Mouse (Mus musculus): ENCODE measurements around the gene Dab2ip. TPM values are rescaled to one million over a fixed set of nuclear protein-coding genes. Genes with fewer than 3 reads are reported as not detected.
A peak's percentile ranks its signal among the peaks of the same experiment; 100 is the strongest.

The Dab2ip gene
- polyA plus RNA-seq, 1 experiment from 2014 or later: 5.1 TPM

DNA sequence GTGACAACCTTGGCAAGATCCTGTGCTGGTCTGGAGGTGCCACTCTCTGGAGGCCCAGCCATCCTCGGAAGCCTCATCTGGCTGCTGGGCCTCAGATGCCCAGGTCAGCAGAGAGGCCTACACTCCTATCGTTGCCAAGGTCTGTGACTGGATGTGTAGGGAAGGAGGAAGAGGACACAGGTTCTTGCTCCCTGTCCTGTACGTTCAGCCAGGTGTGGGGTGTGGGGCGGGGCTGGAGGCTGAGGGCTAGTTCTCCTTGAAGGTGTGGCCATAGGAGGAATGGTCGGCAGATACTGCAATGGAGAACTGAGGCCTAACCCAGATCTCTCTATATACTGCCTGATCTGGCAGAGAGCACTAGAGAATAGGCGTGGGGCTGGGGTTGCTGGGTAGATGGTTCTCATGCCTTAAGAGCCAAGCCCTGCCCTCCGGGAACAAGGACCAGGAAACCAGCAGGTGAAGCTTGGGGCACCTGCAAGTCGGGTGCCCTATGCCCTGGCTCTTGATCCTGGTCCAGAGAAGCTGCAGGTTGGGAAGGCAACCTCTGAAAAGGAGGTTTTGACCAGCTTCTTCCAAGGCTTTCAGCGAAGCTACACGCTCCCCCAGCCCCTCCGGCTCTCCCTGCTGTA, 134.3 kb downstream of the Dab2ip start:
- Histone ChIP-seq H3K36me3 (ENCODE audit: control insufficient read depth, insufficient read depth) (no peaks in the 10 kb centered on the region), H3K9ac (ENCODE audit: low read depth, low read length) (peak overlapping the region; percentile 28), H3K27me3 (ENCODE audit: control insufficient read depth, insufficient read depth, low read depth, low read length) (no peaks in the 10 kb centered on the region), H3K4me3 (ENCODE audit: low read depth, low read length) (peak overlapping the region; percentile 25), H3K4me1 (ENCODE audit: control insufficient read depth, low read depth, low read length) (peaks cover 28% of the 10 kb centered on the region), H3K4me2 (ENCODE audit: low read depth, low read length) (peak overlapping the region; percentile 43; the same call in 1 of the 2 replicates), H3K27ac (ENCODE audit: low read length) (0 out of 2 replicates have a peak overlapping the region, but pooled peaks have one; percentile 20), H3K9me3 (replicated peaks; ENCODE audit: control insufficient read depth, low read length) (no peaks in the 10 kb centered on the region)
- no peak for ATAC-seq (ENCODE audit: low read depth)
- WGBS (ENCODE audit: insufficient replicate concordance): 65% methylated on average over 11 of the region's 11 CpGs

DNA sequence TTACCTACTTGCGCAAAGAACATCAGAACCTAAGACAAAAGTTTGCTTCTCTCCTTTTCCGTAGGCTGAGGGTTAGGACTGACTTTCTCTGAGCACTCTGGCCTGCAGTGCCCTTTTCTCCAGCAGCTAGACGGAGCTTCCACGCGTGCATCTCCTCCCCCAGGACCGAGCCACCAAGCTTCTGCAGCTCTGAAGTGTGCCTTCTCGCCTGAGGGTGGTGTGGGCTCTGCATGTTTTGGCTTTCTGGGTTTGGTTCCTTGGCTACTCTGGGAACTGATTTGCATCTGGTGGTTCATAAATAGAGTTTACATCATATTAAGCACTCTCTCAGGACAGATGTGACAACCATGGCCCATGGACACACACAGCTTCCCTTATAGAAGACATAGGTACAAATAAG, 135.0 kb downstream of the Dab2ip start:
- Histone ChIP-seq H3K4me2 (ENCODE audit: low read depth, low read length) (no peak overlapping the region), H3K4me1 (ENCODE audit: control insufficient read depth, low read depth, low read length) (peaks cover 31% of the 10 kb centered on the region), H3K4me3 (ENCODE audit: low read depth, low read length) (no peak overlapping the region), H3K9ac (ENCODE audit: low read depth, low read length) (no peak overlapping the region), H3K27ac (ENCODE audit: low read length) (no peak overlapping the region), H3K27me3 (ENCODE audit: control insufficient read depth, insufficient read depth, low read depth, low read length) (no peaks in the 10 kb centered on the region), H3K36me3 (ENCODE audit: control insufficient read depth, insufficient read depth) (no peaks in the 10 kb centered on the region), H3K9me3 (replicated peaks; ENCODE audit: control insufficient read depth, low read length) (no peaks in the 10 kb centered on the region)
- 67% methylated on average over 7 of the region's 7 CpGs for WGBS (ENCODE audit: insufficient replicate concordance)
- ATAC-seq (ENCODE audit: low read depth): no peak

DNA sequence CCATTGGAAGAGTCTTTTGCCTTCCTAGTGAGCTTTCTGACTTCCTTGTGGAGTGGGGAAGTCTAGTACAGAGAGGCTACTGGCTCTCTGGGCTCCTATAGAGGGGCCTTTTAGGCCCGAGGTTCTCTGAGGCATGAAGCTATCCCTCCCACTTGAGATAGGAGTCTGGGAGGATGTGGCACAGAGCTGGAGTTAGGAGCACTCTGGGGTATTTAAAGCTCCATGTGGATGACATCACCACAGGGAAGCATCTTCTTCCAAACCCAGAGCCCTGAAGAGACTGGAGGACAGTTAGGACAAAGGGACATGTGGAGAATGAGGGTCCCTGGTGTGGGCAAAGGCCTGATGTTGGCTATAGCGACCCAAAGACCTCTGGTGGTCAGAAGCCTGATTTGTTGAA, 136.0 kb downstream of the Dab2ip start:
- H3K4me2 ChIP-seq (ENCODE audit: low read depth, low read length): no peak overlapping the region
- H3K36me3 ChIP-seq (ENCODE audit: control insufficient read depth, insufficient read depth): no peaks in the 10 kb centered on the region
- H3K4me3 ChIP-seq (ENCODE audit: low read depth, low read length): no peak overlapping the region
- H3K9me3 ChIP-seq (replicated peaks; ENCODE audit: control insufficient read depth, low read length): no peaks in the 10 kb centered on the region
- no peak overlapping the region for H3K27ac ChIP-seq (ENCODE audit: low read length)
- no peak for ATAC-seq (ENCODE audit: low read depth)
- peaks cover 27% of the 10 kb centered on the region for H3K4me1 ChIP-seq (ENCODE audit: control insufficient read depth, low read depth, low read length)
- H3K9ac ChIP-seq (ENCODE audit: low read depth, low read length): no peak overlapping the region
- WGBS (ENCODE audit: insufficient replicate concordance): 36% methylated on average over 2 of the region's 2 CpGs
- H3K27me3 ChIP-seq (ENCODE audit: control insufficient read depth, insufficient read depth, low read depth, low read length): no peaks in the 10 kb centered on the region

DNA sequence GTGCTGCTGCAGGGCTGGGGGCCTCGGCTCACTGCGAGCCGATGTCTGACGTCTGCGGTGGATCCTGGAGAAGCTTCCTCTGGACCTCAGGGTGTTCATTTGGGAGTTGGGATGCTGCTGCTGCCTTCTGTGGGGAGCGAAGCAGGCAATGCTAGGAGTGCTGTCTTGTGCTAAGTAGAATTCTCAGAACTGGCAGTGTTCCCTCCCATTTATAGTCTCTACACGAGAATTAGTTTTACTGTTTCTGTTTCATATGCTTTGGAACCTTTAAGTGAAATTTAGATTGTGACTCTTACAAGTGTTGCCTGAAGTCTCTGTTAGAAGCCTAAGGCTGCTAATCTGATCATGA, 138.1 kb downstream of the Dab2ip start:
- no peak overlapping the region for H3K4me3 ChIP-seq (ENCODE audit: low read depth, low read length)
- H3K9ac ChIP-seq (ENCODE audit: low read depth, low read length): no peak overlapping the region
- no peak overlapping the region for H3K4me2 ChIP-seq (ENCODE audit: low read depth, low read length)
- no peaks in the 10 kb centered on the region for H3K36me3 ChIP-seq (ENCODE audit: control insufficient read depth, insufficient read depth)
- peaks cover 22% of the 10 kb centered on the region for H3K4me1 ChIP-seq (ENCODE audit: control insufficient read depth, low read depth, low read length)
- H3K9me3 ChIP-seq (replicated peaks; ENCODE audit: control insufficient read depth, low read length): no peaks in the 10 kb centered on the region
- H3K27me3 ChIP-seq (ENCODE audit: control insufficient read depth, insufficient read depth, low read depth, low read length): no peaks in the 10 kb centered on the region
- ATAC-seq (ENCODE audit: low read depth): no peak
- H3K27ac ChIP-seq (ENCODE audit: low read length): no peak overlapping the region
- 60% methylated on average over 7 of the region's 7 CpGs for WGBS (ENCODE audit: insufficient replicate concordance)

DNA sequence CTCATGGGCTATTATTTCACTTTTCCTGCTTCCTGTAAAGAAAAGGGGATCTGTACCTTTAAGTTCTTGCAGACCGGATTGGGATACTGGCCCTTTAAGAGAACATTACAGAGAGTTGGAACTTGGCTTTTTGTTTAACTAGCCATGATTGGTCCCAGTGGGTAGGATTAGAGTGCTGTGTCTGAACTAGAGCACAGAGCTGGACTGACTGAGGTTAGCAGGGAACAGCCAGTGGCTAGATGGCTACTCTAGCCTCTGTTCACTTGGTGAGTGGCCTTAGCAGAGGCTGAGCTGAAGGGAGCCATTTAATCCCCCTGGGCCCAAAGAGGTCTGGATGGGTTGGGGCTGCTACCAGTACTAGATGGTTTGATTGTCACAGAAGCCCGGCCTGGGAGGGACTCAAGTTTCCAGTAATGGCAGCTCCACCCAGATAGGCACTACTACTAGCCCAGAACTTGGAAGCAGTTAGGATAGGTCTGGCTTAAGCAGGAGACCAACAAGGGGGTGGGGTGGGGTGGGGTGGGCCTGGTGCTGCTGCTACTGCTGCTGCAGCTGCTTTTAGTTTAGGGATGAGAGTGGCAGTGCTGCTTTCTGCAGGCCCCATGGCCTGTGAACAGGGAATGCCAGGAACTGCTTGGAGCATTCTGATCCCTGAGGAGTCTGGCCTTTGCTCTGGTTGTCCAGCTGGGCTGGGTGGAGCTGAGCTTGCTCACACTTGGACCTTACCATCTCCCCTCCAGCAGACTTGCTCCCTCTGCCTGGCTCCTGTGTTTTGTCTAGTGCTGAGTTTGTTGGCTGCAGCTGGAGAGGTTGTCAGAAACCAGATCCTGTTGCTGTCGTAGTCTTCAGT, 138.7 kb downstream of the Dab2ip start:
- Histone ChIP-seq H3K4me1 (ENCODE audit: control insufficient read depth, low read depth, low read length) (peaks cover 17% of the 10 kb centered on the region), H3K9ac (ENCODE audit: low read depth, low read length) (no peak overlapping the region), H3K36me3 (ENCODE audit: control insufficient read depth, insufficient read depth) (no peaks in the 10 kb centered on the region), H3K27ac (ENCODE audit: low read length) (peak overlapping the region; percentile 58), H3K4me2 (ENCODE audit: low read depth, low read length) (peak overlapping the region; percentile 38), H3K4me3 (ENCODE audit: low read depth, low read length) (peak overlapping the region; percentile 12; the same call in 1 of the 2 replicates), H3K9me3 (replicated peaks; ENCODE audit: control insufficient read depth, low read length) (no peaks in the 10 kb centered on the region), H3K27me3 (ENCODE audit: control insufficient read depth, insufficient read depth, low read depth, low read length) (no peaks in the 10 kb centered on the region)
- peak; percentile 71 for ATAC-seq (ENCODE audit: low read depth)
- 42% methylated on average over 3 of the region's 3 CpGs for WGBS (ENCODE audit: insufficient replicate concordance)

DNA sequence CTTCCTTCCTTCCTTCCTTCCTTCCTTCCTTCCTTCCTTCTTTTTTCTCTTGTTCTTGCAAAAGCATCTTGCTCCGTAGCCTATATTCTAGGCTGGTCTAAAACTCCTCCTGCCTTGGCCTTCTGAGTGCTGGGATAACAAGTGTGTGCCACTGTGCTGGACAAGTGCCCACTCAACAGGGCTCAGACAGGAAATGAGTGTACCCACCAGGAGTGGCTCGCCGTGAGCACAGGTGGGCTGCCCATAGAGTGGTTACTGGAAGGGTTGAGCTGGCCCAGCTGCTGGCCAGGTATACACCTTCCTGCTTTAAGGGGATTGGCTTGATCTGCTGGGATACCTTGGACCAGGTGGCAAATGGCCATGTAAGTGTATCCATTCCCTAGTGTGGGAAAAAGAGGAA, 139.7 kb downstream of the Dab2ip start:
- Histone ChIP-seq H3K36me3 (ENCODE audit: control insufficient read depth, insufficient read depth) (no peaks in the 10 kb centered on the region), H3K4me3 (ENCODE audit: low read depth, low read length) (no peak overlapping the region), H3K9me3 (replicated peaks; ENCODE audit: control insufficient read depth, low read length) (no peaks in the 10 kb centered on the region), H3K27me3 (ENCODE audit: control insufficient read depth, insufficient read depth, low read depth, low read length) (no peaks in the 10 kb centered on the region), H3K27ac (ENCODE audit: low read length) (no peak overlapping the region), H3K4me2 (ENCODE audit: low read depth, low read length) (no peak overlapping the region), H3K9ac (ENCODE audit: low read depth, low read length) (no peak overlapping the region), H3K4me1 (ENCODE audit: control insufficient read depth, low read depth, low read length) (peaks cover 12% of the 10 kb centered on the region)
- ATAC-seq (ENCODE audit: low read depth): no peak
- 65% methylated on average over 3 of the region's 3 CpGs for WGBS (ENCODE audit: insufficient replicate concordance)

DNA sequence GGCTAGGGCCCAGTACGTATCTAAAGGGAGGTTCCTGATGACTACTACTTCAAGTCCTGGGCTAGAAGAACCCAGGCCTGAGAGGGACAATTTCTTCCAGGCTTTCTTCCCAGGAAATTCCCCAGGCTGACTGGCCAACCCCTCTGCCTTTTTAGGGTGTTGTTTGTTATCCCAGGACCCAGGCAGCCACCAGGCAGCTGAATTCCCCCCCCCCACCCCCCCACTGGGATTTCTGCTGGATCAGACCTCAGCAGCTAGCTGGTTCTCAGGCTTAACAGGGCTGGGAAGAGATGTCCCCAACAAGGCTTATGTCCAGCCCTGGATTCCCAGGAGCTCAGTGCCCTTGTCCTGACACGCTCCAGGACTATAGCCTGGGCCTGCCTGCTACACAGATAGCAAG, 142.9 kb downstream of the Dab2ip start:
- Histone ChIP-seq H3K9ac (ENCODE audit: low read depth, low read length) (no peak overlapping the region), H3K27me3 (ENCODE audit: control insufficient read depth, insufficient read depth, low read depth, low read length) (no peaks in the 10 kb centered on the region), H3K36me3 (ENCODE audit: control insufficient read depth, insufficient read depth) (0 out of 2 replicates have a peak, but pooled peaks cover 2% of the 10 kb centered on the region), H3K27ac (ENCODE audit: low read length) (no peak overlapping the region), H3K9me3 (replicated peaks; ENCODE audit: control insufficient read depth, low read length) (no peaks in the 10 kb centered on the region), H3K4me1 (ENCODE audit: control insufficient read depth, low read depth, low read length) (peaks cover 4% of the 10 kb centered on the region; the same call in 1 of the 2 replicates), H3K4me2 (ENCODE audit: low read depth, low read length) (no peak overlapping the region), H3K4me3 (ENCODE audit: low read depth, low read length) (no peak overlapping the region)
- no peak for ATAC-seq (ENCODE audit: low read depth)
- 65% methylated on average over 2 of the region's 2 CpGs for WGBS (ENCODE audit: insufficient replicate concordance)

DNA sequence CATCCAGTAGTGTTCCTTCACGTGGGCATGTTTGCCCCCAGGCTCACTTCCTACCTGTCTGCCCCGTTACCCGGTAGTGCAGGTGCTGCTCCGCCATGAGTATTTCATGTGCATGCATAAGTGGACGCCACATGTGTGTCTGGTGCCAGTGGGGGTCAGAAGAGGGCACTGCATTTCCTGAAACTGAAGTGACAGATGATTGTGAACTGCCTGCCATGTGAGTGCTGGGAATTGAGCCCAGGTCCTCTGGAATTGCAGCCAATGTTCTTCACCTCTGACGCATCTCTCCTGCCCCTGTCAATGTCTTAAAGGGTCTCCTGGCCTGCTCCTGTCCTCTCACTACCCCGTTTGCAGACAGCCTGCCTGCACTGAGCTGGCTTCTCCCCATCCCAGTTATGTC, 143.9 kb downstream of the Dab2ip start:
- Histone ChIP-seq H3K27ac (ENCODE audit: low read length) (no peak overlapping the region), H3K27me3 (ENCODE audit: control insufficient read depth, insufficient read depth, low read depth, low read length) (no peaks in the 10 kb centered on the region), H3K36me3 (ENCODE audit: control insufficient read depth, insufficient read depth) (0 out of 2 replicates have a peak, but pooled peaks cover 2% of the 10 kb centered on the region), H3K4me1 (ENCODE audit: control insufficient read depth, low read depth, low read length) (peaks cover 2% of the 10 kb centered on the region; the same call in 1 of the 2 replicates), H3K9me3 (replicated peaks; ENCODE audit: control insufficient read depth, low read length) (no peaks in the 10 kb centered on the region), H3K4me3 (ENCODE audit: low read depth, low read length) (no peak overlapping the region), H3K4me2 (ENCODE audit: low read depth, low read length) (no peak overlapping the region), H3K9ac (ENCODE audit: low read depth, low read length) (no peak overlapping the region)
- WGBS (ENCODE audit: insufficient replicate concordance): 73% methylated on average over 7 of the region's 7 CpGs
- ATAC-seq (ENCODE audit: low read depth): no peak

DNA sequence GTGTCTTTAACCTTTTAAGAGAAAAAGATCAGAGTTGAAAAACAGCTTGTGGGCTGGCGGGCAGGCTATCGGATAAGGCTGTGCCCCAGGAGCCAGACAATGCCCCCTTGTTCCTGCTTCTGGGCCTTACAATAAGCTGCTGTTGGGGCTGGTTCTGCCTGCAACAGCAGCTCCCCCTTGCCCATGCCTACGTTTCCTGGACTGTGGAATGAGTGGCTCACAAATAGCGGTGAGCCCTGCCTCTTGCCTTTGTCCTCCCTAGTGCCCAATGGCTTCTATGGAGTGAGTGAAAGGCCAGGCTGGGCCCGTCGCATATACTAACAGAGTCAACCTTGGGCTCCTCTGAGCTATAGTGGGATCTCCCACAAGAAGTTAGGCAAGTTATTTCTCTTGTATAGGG, 144.5 kb downstream of the Dab2ip start:
- 79% methylated on average over 6 of the region's 6 CpGs for WGBS (ENCODE audit: insufficient replicate concordance)
- Histone ChIP-seq H3K4me1 (ENCODE audit: control insufficient read depth, low read depth, low read length) (peaks cover 2% of the 10 kb centered on the region; the same call in 1 of the 2 replicates), H3K27me3 (ENCODE audit: control insufficient read depth, insufficient read depth, low read depth, low read length) (no peaks in the 10 kb centered on the region), H3K9ac (ENCODE audit: low read depth, low read length) (no peak overlapping the region), H3K36me3 (ENCODE audit: control insufficient read depth, insufficient read depth) (0 out of 2 replicates have a peak, but pooled peaks cover 2% of the 10 kb centered on the region), H3K9me3 (replicated peaks; ENCODE audit: control insufficient read depth, low read length) (no peaks in the 10 kb centered on the region), H3K4me2 (ENCODE audit: low read depth, low read length) (no peak overlapping the region), H3K4me3 (ENCODE audit: low read depth, low read length) (no peak overlapping the region), H3K27ac (ENCODE audit: low read length) (no peak overlapping the region)
- no peak for ATAC-seq (ENCODE audit: low read depth)

Measured in liver, embryonic 16.5 days (tissue).